Mouse (Mus musculus): ENCODE measurements around the gene Traf3. TPM values are rescaled to one million over a fixed set of nuclear protein-coding genes. Genes with fewer than 3 reads are reported as not detected.

The Traf3 gene
- polyA plus RNA-seq, 1 experiment from 2014 or later: 18.7 TPM

DNA sequence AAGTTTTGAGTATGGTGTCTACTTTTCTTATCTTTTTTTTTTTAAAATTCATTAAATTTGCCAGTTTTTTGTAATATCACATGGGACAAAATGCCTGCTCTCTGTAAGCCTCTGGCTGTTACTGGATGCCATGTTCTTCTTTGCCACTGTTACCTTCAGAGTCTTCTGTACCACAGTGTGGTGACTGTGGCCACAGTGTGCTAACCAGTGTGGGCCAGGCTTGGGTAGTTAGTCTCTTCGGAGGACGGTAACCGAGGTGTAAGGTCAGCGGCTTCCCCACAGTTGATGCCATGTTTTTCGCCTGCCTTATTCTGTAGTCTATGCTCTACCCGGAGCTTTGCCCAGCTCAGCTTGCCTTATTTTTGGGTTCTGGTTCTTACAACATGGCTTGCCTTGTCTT is 16.2 kb downstream of the Traf3 start:
- WGBS: over 99% methylated on average over 6 of the region's 6 CpGs

DNA sequence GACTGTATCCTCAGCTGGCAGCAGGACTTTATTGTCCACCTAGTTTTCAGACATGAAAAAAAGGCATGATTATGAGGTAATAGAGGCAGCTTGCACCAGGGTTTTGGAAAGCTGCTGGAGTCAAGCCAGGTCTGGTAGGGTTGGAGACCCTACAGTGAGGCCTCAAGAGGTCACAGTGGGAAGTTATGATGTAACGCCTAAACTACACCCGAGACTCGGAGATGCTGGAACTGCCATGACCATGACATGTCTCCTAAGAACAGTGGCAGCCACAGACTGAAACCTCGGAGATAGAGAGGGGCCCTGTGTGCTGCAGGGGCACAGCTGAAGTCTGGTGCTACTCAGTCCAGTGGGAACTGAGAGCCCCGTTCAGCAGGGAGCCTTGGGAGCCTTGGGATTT is 18.3 kb downstream of the Traf3 start, which contains the start of gene 4930595D18Rik:
4930595D18Rik (minus strand) TSS at position 16 of the 400 bp plus-strand sequence.
- Histone ChIP-seq H3K4me1 (replicated peaks) (peaks cover 3% of the 10 kb centered on the region; the same call in 1 of the 2 replicates), H3K27me3 (no peaks in the 10 kb centered on the region), H3K9ac (no peak within 1 kb of the TSS), H3K9me3 (no peaks in the 10 kb centered on the region), H3K27ac (replicated peaks) (no peak within 1 kb of the TSS), H3K4me2 (no peak within 1 kb of the TSS), H3K36me3 (no peaks in the 10 kb centered on the region), H3K4me3 (no peak within 1 kb of the TSS)
- no peak for ATAC-seq (ENCODE audit: low FRiP score, low read depth)
- 76% methylated on average over 5 of the region's 5 CpGs for WGBS

More for the DNA sequence above, 16.2 kb downstream of the Traf3 start:
- Histone ChIP-seq H3K4me3 (no peak overlapping the region), H3K4me2 (no peak overlapping the region), H3K36me3 (no peaks in the 10 kb centered on the region), H3K9me3 (no peaks in the 10 kb centered on the region), H3K9ac (no peak overlapping the region), H3K4me1 (replicated peaks) (peaks cover 3% of the 10 kb centered on the region; the same call in 1 of the 2 replicates), H3K27me3 (no peaks in the 10 kb centered on the region), H3K27ac (replicated peaks) (no peak overlapping the region)
- no peak for ATAC-seq (ENCODE audit: low FRiP score, low read depth)

DNA sequence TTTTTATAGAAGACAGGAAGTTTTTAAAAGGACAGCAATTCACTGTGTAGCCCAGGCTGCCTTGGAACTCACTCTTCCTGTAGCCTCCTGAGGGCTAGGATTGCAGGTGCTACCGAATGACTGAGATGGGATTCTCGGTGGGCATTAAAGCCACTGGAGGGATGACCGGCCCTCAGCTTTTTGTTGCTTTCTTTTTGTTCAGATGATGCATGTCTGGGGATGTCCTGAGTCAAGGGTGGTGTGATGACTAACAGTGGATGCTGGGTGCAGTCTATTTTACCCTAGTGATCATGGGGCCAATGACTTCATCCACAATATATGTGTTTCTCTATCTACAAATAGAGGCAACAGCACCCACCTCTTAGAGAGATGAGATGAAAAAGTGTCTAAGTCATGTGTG is 20.8 kb downstream of the Traf3 start:
- WGBS: 91% methylated on average over 3 of the region's 3 CpGs
- Histone ChIP-seq H3K36me3 (no peaks in the 10 kb centered on the region), H3K9ac (no peak overlapping the region), H3K4me1 (replicated peaks) (peaks cover 3% of the 10 kb centered on the region; the same call in 1 of the 2 replicates), H3K4me2 (no peak overlapping the region), H3K4me3 (no peak overlapping the region), H3K9me3 (no peaks in the 10 kb centered on the region), H3K27me3 (no peaks in the 10 kb centered on the region), H3K27ac (replicated peaks) (no peak overlapping the region)
- ATAC-seq (ENCODE audit: low FRiP score, low read depth): no peak

DNA sequence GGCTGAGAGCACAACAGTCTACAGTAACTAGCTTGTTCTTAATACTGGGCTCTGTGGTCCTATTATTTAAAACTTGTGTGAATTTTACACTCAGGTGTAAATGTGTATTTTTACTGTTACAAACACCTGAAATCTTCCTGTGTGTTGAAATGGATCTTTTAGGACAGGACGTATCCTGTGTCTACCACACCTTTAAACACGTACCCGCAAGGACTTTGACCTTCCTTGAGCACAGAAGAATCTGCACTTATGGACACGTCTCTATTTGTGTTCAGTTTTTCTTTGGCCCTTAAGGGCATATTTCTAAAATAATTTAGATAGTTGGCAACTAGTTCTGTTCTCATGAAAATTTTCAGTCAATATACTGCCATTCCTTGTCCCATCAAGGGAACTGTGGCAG is 22.1 kb downstream of the Traf3 start:
- WGBS: 95% methylated on average over 4 of the region's 4 CpGs
- H3K4me1 ChIP-seq (replicated peaks): peaks cover 9% of the 10 kb centered on the region
- H3K27me3 ChIP-seq: no peaks in the 10 kb centered on the region
- H3K4me2 ChIP-seq: no peak overlapping the region
- H3K36me3 ChIP-seq: no peaks in the 10 kb centered on the region
- no peaks in the 10 kb centered on the region for H3K9me3 ChIP-seq
- H3K4me3 ChIP-seq: no peak overlapping the region
- ATAC-seq (ENCODE audit: low FRiP score, low read depth): no peak
- no peak overlapping the region for H3K27ac ChIP-seq (replicated peaks)
- H3K9ac ChIP-seq: no peak overlapping the region

DNA sequence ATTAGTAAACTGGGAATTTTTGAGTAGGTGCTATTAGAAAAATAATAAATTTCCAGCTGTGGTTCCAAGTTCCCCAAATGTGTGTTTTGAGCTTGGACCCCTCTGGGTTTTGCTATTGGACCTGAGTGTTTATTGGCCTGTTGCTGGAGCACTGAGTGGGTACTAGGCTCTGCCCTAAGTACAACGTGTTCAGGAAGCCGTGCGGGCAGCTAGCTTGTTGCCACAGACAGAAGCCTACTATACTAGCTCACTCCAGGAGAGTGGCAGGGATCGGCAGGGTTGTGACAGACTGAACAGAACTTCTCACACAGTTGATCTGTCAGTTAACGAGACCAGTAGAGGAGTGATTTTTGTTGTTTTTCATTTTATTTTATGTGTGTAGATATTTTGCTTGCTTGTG is 24.2 kb downstream of the Traf3 start:
- Histone ChIP-seq H3K27ac (replicated peaks) (no peak overlapping the region), H3K4me1 (replicated peaks) (peaks cover 15% of the 10 kb centered on the region), H3K4me3 (no peak overlapping the region), H3K27me3 (no peaks in the 10 kb centered on the region), H3K9me3 (no peaks in the 10 kb centered on the region), H3K4me2 (no peak overlapping the region), H3K9ac (no peak overlapping the region), H3K36me3 (no peaks in the 10 kb centered on the region)
- WGBS: 75% methylated on average over 5 of the region's 5 CpGs
- ATAC-seq (ENCODE audit: low FRiP score, low read depth): no peak

DNA sequence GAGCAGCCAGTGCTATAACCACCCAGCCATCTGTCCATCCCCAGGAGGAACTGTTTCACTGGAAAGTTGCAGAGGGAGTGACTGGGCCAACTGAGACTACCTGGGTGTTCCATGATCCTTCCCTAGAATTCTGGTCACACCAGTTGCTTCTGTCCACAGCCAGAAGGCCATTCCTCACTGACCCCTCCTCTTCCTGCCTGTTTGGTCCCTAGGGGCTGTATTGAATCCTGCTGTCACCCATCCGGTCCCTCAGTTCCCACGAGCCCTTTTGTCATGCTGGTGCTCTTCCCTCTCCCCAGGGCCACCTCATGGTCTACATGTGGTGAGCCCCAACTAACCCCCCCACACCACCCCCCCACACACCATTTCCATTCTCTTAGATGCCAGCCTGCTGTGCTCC is 24.7 kb downstream of the Traf3 start:
- Histone ChIP-seq H3K4me2 (no peak overlapping the region), H3K36me3 (no peaks in the 10 kb centered on the region), H3K27ac (replicated peaks) (no peak overlapping the region), H3K4me1 (replicated peaks) (peaks cover 15% of the 10 kb centered on the region), H3K9me3 (no peaks in the 10 kb centered on the region), H3K4me3 (no peak overlapping the region), H3K9ac (no peak overlapping the region), H3K27me3 (no peaks in the 10 kb centered on the region)
- ATAC-seq (ENCODE audit: low FRiP score, low read depth): no peak
- 55% methylated on average over 2 of the region's 2 CpGs for WGBS

DNA sequence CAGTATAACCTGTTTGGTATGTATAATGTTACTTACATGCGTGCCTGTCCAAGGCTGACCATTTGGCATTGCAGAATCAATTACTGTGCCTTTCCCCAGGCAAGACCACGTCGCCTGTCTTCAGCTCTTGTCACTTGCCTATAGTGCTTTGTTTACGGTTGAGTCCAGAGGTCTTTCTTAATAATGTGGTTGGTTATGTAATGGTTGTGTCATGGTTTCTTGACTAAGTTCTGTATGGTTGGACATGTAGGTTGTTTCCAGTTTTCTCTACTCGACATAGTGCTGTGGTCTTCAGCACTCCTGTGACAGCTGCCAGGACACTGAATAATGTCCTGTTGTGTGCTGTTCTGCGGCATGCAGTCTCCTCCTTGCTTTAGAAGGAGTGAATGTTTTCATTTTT is 26.6 kb downstream of the Traf3 start:
- ATAC-seq (ENCODE audit: low FRiP score, low read depth): no peak
- Histone ChIP-seq H3K9ac (no peak overlapping the region), H3K27me3 (no peaks in the 10 kb centered on the region), H3K4me3 (no peak overlapping the region), H3K27ac (replicated peaks) (no peak overlapping the region), H3K4me1 (replicated peaks) (peaks cover 15% of the 10 kb centered on the region), H3K36me3 (no peaks in the 10 kb centered on the region), H3K9me3 (no peaks in the 10 kb centered on the region), H3K4me2 (no peak overlapping the region)
- 59% methylated on average over 6 of the region's 6 CpGs for WGBS

DNA sequence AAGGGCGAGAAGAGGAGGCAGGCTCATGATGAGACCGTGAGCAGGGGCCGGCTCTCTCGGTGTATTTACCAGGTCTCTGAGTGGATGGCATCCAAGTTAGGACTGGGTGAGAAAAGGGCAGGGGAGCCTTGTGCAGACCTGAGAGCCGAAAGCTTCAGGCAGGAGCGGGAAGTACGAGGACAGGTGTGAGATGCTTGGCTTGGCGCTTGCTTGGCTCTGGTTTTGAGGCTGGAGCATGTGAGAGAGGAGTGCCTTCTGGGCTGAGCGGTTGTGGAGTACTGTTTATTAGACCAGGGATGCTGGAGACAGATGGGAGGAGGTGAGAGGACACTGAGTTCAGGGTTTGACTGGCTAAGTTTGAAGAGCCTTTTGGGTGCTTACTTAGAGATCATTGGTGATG is 27.2 kb downstream of the Traf3 start:
- 0 out of 2 replicates have a peak overlapping the region, but pooled peaks have one; percentile 11 for H3K27ac ChIP-seq (replicated peaks)
- no peaks in the 10 kb centered on the region for H3K9me3 ChIP-seq
- no peaks in the 10 kb centered on the region for H3K27me3 ChIP-seq
- H3K4me3 ChIP-seq: no peak overlapping the region
- ATAC-seq (ENCODE audit: low FRiP score, low read depth): no peak
- H3K4me2 ChIP-seq: no peak overlapping the region
- no peak overlapping the region for H3K9ac ChIP-seq
- peaks cover 15% of the 10 kb centered on the region for H3K4me1 ChIP-seq (replicated peaks)
- no peaks in the 10 kb centered on the region for H3K36me3 ChIP-seq
- WGBS: 68% methylated on average over 9 of the region's 9 CpGs

DNA sequence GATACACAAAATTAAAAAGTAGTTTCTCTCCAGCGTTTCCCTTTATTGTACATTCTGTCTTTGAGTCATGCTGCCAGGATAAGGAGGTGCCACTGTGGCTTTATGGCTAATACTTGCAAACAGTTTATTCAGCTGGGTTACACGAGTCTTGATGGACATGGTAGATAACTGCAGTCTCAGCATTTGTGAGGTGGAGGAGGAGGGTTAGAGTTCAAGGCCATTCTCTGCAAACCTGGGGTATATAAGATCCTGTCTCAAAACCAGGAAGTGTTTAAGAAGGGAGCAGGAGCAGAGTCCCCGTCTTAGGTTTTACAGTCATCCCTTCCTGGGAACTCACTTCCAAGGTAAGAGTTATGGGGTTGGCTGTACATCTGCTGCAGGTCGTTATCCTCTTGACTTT is 30.4 kb downstream of the Traf3 start:
- no peak overlapping the region for H3K4me2 ChIP-seq
- H3K4me1 ChIP-seq (replicated peaks): peaks cover 15% of the 10 kb centered on the region
- ATAC-seq (ENCODE audit: low FRiP score, low read depth): no peak
- no peak overlapping the region for H3K27ac ChIP-seq (replicated peaks)
- no peaks in the 10 kb centered on the region for H3K36me3 ChIP-seq
- no peaks in the 10 kb centered on the region for H3K9me3 ChIP-seq
- WGBS: 91% methylated on average over 4 of the region's 4 CpGs
- H3K27me3 ChIP-seq: no peaks in the 10 kb centered on the region
- no peak overlapping the region for H3K9ac ChIP-seq
- H3K4me3 ChIP-seq: no peak overlapping the region

DNA sequence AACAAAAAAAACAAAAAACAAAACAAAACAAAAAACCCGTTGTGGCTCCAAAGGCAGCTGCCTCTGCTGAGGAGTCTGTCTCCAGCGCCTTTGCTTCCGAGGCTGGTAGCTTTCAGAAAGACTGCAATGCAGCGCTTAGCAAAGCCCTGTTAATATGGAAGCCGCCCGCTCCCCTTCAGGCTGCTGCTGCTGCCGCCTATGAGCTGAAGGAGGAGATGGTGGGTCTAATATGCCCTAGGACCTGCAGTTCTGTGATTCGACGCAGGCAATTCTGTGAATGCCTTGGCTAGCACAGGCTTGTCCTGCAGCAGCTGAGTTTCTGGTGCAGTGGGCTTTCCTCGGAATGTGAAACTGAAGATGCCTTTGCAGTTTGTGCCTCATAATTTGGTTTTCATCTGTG is 36.9 kb downstream of the Traf3 start:
- WGBS: 56% methylated on average over 10 of the region's 10 CpGs
- Histone ChIP-seq H3K4me3 (no peak overlapping the region), H3K9ac (no peak overlapping the region), H3K27me3 (no peaks in the 10 kb centered on the region), H3K27ac (replicated peaks) (peak overlapping the region; percentile 65), H3K36me3 (no peaks in the 10 kb centered on the region), H3K4me2 (peak overlapping the region; percentile 13; the same call in 1 of the 2 replicates), H3K4me1 (replicated peaks) (peaks cover 21% of the 10 kb centered on the region), H3K9me3 (no peaks in the 10 kb centered on the region)
- ATAC-seq (ENCODE audit: low FRiP score, low read depth): 0 out of 2 replicates have a peak, but pooled peaks have one; percentile 12

DNA sequence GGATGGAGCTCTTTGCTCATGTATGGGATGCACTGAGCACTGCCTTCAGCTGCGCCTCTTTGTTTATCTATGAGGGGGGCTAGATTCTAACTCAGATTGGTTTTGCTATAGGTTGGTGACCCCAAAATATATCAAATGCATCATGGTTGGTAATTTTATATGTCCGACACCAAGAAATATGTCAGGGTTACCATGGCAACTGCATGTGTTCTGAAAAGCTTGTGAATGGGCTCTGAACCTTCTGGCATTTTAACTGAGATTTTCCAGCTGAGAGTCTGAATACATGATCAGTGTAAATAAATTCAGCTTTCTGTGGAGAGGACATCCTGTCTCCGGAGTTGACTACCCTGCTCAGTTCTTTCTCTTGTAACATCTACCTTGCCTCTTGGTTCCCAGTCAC is 37.8 kb downstream of the Traf3 start:
- Histone ChIP-seq H3K4me1 (replicated peaks) (peaks cover 21% of the 10 kb centered on the region), H3K9me3 (no peaks in the 10 kb centered on the region), H3K4me2 (no peak overlapping the region), H3K36me3 (no peaks in the 10 kb centered on the region), H3K27me3 (no peaks in the 10 kb centered on the region), H3K4me3 (no peak overlapping the region), H3K27ac (replicated peaks) (peak overlapping the region; percentile 13; the same call in 1 of the 2 replicates), H3K9ac (no peak overlapping the region)
- no peak for ATAC-seq (ENCODE audit: low FRiP score, low read depth)
- 31% methylated on average over 3 of the region's 3 CpGs for WGBS

DNA sequence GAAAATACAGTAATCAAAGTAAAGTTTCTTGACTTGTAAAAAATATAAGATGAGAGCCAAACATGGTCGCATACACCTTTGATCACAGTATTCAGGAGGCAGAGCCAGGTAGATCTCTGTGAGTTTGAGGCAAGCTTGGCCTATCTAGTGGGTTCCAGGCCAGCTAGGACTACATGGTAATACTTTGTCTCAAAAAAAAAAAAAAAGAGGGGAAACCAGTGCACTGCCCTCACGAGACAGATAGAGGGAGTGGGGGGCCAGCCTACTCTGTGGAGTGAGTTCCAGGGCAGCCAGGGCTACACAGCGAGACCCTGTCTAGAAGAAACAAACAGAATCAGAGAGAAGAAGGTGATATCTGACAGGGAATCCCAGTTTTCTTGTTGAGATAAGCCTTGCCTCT is 41.5 kb downstream of the Traf3 start:
- no peak overlapping the region for H3K9ac ChIP-seq
- H3K27me3 ChIP-seq: no peaks in the 10 kb centered on the region
- no peak for ATAC-seq (ENCODE audit: low FRiP score, low read depth)
- H3K4me2 ChIP-seq: no peak overlapping the region
- no peak overlapping the region for H3K27ac ChIP-seq (replicated peaks)
- peaks cover 17% of the 10 kb centered on the region for H3K4me1 ChIP-seq (replicated peaks)
- H3K9me3 ChIP-seq: no peaks in the 10 kb centered on the region
- no peak overlapping the region for H3K4me3 ChIP-seq
- no peaks in the 10 kb centered on the region for H3K36me3 ChIP-seq
- 89% methylated on average over 3 of the region's 3 CpGs for WGBS

DNA sequence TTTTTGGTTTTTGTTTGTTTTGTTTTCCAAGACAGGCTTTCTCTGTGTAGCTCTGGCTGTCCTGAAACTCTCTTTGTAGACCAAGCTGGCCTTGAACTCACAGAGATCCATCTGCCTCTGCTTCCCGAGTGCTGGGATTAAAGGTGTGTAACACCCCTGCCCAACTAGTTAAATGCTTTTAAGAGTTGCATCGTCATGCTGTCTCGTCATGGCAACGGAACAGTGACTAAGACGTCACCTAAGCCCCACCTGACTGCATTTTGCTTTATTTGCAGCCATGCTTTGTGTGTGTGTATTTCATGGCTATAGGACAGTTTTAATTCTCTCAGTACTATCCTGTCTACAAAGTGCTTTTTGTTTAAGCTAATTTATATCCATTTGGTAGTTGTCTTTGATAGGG is 45.6 kb downstream of the Traf3 start:
- H3K36me3 ChIP-seq: no peaks in the 10 kb centered on the region
- no peak overlapping the region for H3K4me2 ChIP-seq
- no peaks in the 10 kb centered on the region for H3K27me3 ChIP-seq
- no peak overlapping the region for H3K4me3 ChIP-seq
- no peak overlapping the region for H3K9ac ChIP-seq
- no peaks in the 10 kb centered on the region for H3K4me1 ChIP-seq (replicated peaks)
- WGBS: 78% methylated on average over 5 of the region's 5 CpGs
- ATAC-seq (ENCODE audit: low FRiP score, low read depth): no peak
- no peak overlapping the region for H3K27ac ChIP-seq (replicated peaks)
- no peaks in the 10 kb centered on the region for H3K9me3 ChIP-seq

All from hindbrain, embryonic 15.5 days (tissue).